Mouse (Mus musculus) cerebral cortex, adult 2 months (tissue): ENCODE results near the gene Sdcbp2.

Experiments used
- WGBS: fragments of 180-500 bp; shearing (Covaris S2); methylation state at CpG from one replicate; pipeline ENCODE4 v1.1.7; 2018; 5-methylcytosine and 5-hydroxymethylcytosine counted together

Sdcbp2 gene

GRCm38 (mm10) chr2:151571873-151572700 is at the start of gene Sdcbp2:
Gene Sdcbp2, plus strand, starts transcription at chr2:151572622.
- 78% methylated on average over 17 of the region's 17 CpGs for WGBS

GRCm38 (mm10) chr2:151524324-151525041 is 47.9 kb upstream of the Sdcbp2 start:
- WGBS, result 39% methylated on average over 4 of the region's 4 CpGs

GRCm38 (mm10) chr2:151525520-151525919 is 46.9 kb upstream of the Sdcbp2 start:
- 51% methylated on average over 2 of the region's 2 CpGs for WGBS

GRCm38 (mm10) chr2:151528066-151528465 is 44.4 kb upstream of the Sdcbp2 start:
- WGBS, result 92% methylated on average over 1 of the region's 1 CpGs

GRCm38 (mm10) chr2:151530378-151531230 is 41.8 kb upstream of the Sdcbp2 start:
- 62% methylated on average over 8 of the region's 8 CpGs for WGBS

GRCm38 (mm10) chr2:151533632-151534031 is 38.8 kb upstream of the Sdcbp2 start:
- 62% methylated on average over 6 of the region's 6 CpGs for WGBS

GRCm38 (mm10) chr2:151535961-151536617 is 36.3 kb upstream of the Sdcbp2 start:
- WGBS, result 43% methylated on average over 1 of the region's 1 CpGs

GRCm38 (mm10) chr2:151536618-151536974 is 35.8 kb upstream of the Sdcbp2 start:
- WGBS, result 11% methylated on average over 5 of the region's 5 CpGs

GRCm38 (mm10) chr2:151538646-151539045 is 33.8 kb upstream of the Sdcbp2 start:
- WGBS, result 47% methylated on average over 4 of the region's 4 CpGs

GRCm38 (mm10) chr2:151542323-151543062 is 29.9 kb upstream of the Sdcbp2 start, which contains the start of gene Fkbp1a:
Gene Fkbp1a, plus strand, starts transcription at chr2:151542483.
- under 1% methylated on average over 83 of the region's 93 CpGs for whole genome bisulfite sequencing

GRCm38 (mm10) chr2:151543063-151543895 is 29.1 kb upstream of the Sdcbp2 start:
- 1% methylated on average over 21 of the region's 21 CpGs for WGBS

GRCm38 (mm10) chr2:151544673-151545072 is 27.7 kb upstream of the Sdcbp2 start:
- WGBS, result 17% methylated on average over 6 of the region's 6 CpGs

GRCm38 (mm10) chr2:151546571-151546970 is 25.9 kb upstream of the Sdcbp2 start:
- WGBS, result 64% methylated on average over 4 of the region's 4 CpGs

GRCm38 (mm10) chr2:151549615-151550121 is 22.8 kb upstream of the Sdcbp2 start:
- WGBS, result 80% methylated on average over 3 of the region's 3 CpGs

GRCm38 (mm10) chr2:151562930-151563921 is 9.2 kb upstream of the Sdcbp2 start:
- 78% methylated on average over 7 of the region's 7 CpGs for WGBS

GRCm38 (mm10) chr2:151564006-151564405 is 8.4 kb upstream of the Sdcbp2 start:
- WGBS, result 72% methylated on average over 1 of the region's 1 CpGs

GRCm38 (mm10) chr2:151564986-151565385 is 7.4 kb upstream of the Sdcbp2 start:
- WGBS, result 20% methylated on average over 3 of the region's 3 CpGs

GRCm38 (mm10) chr2:151566856-151567255 is 5.6 kb upstream of the Sdcbp2 start:
- 82% methylated on average over 6 of the region's 6 CpGs for WGBS
